Mouse (Mus musculus): ENCODE measurements around the gene Clba1.

Gene Clba1

GRCm38 (mm10) chr12:112853050-112853729 is 44.5 kb downstream of the Clba1 start:
- no peak for DNase-seq

- no peak for DNase-seq
Measured at GRCm38 (mm10) chr12:112854610-112855333, 46.0 kb downstream of the Clba1 start.

GRCm38 (mm10) chr12:112856338-112856737 is 47.6 kb downstream of the Clba1 start:
- DNase-seq = no peak

- no peak for DNase-seq
Measured at GRCm38 (mm10) chr12:112857021-112857925, 48.5 kb downstream of the Clba1 start.

- DNase-seq = no peak
Measured at GRCm38 (mm10) chr12:112858581-112859336, 50.0 kb downstream of the Clba1 start.

- no peak for DNase-seq
Measured at GRCm38 (mm10) chr12:112859930-112860329, 51.2 kb downstream of the Clba1 start.

- no peak for DNase-seq
Measured at GRCm38 (mm10) chr12:112860765-112861164, 52.0 kb downstream of the Clba1 start.

- no peak for DNase-seq
Measured at GRCm38 (mm10) chr12:112861911-112862321, 53.2 kb downstream of the Clba1 start.

GRCm38 (mm10) chr12:112864804-112865203 is 56.1 kb downstream of the Clba1 start:
- no peak for DNase-seq

Data from right cerebral cortex, postnatal 25 days (tissue).